Mouse (Mus musculus): ENCODE results near the gene Cd2ap. TPM values are rescaled to one million over a fixed set of nuclear protein-coding genes. Genes with fewer than 3 reads are reported as not detected.
"Not testable (repeated sequence)": the region's sequence is repeated elsewhere in the genome, so short reads cannot be mapped to it uniquely, and the experiment has no call there.

The Cd2ap gene
- total RNA-seq (2017), result 29.4 and 39.0 TPM in 2 replicates

- ATAC-seq (replicated peaks in 1 of 2; ENCODE audit: insufficient read depth in 1 of 2, low FRiP score in 2 of 2, low TSS enrichment in 1 of 2, low read depth in 1 of 2, poor library complexity in 2 of 2, severe bottlenecking in 2 of 2), result peak; percentile 68 to 84
These were observed at the start of gene Cd2ap for GRCm38 (mm10) chr17:42876001-42876903. Gene Cd2ap, minus strand, starts transcription at chr17:42876665.

- no peak for ATAC-seq (replicated peaks in 1 of 2; ENCODE audit: insufficient read depth in 1 of 2, low FRiP score in 2 of 2, low TSS enrichment in 1 of 2, low read depth in 1 of 2, poor library complexity in 2 of 2, severe bottlenecking in 2 of 2)
These were observed 48.3 kb upstream of the Cd2ap start for GRCm38 (mm10) chr17:42924731-42925130.

- ATAC-seq (replicated peaks in 1 of 2; ENCODE audit: insufficient read depth in 1 of 2, low FRiP score in 2 of 2, low TSS enrichment in 1 of 2, low read depth in 1 of 2, poor library complexity in 2 of 2, severe bottlenecking in 2 of 2), result no peak
These were observed 42.3 kb upstream of the Cd2ap start for GRCm38 (mm10) chr17:42918810-42919209.

GRCm38 (mm10) chr17:42914726-42915125 is 38.3 kb upstream of the Cd2ap start:
- no peak for ATAC-seq (replicated peaks in 1 of 2; ENCODE audit: insufficient read depth in 1 of 2, low FRiP score in 2 of 2, low TSS enrichment in 1 of 2, low read depth in 1 of 2, poor library complexity in 2 of 2, severe bottlenecking in 2 of 2)

GRCm38 (mm10) chr17:42912193-42912592 is 35.7 kb upstream of the Cd2ap start:
- ATAC-seq (replicated peaks in 1 of 2; ENCODE audit: insufficient read depth in 1 of 2, low FRiP score in 2 of 2, low TSS enrichment in 1 of 2, low read depth in 1 of 2, poor library complexity in 2 of 2, severe bottlenecking in 2 of 2), result 0 out of 4 replicates have a peak, but pooled peaks of 1 of the 2 experiments have one; percentile 29

- ATAC-seq (replicated peaks in 1 of 2; ENCODE audit: insufficient read depth in 1 of 2, low FRiP score in 2 of 2, low TSS enrichment in 1 of 2, low read depth in 1 of 2, poor library complexity in 2 of 2, severe bottlenecking in 2 of 2), result no peak
These were observed 34.0 kb upstream of the Cd2ap start for GRCm38 (mm10) chr17:42910476-42910875.

GRCm38 (mm10) chr17:42909376-42909775 is 32.9 kb upstream of the Cd2ap start:
- no peak for ATAC-seq (replicated peaks in 1 of 2; ENCODE audit: insufficient read depth in 1 of 2, low FRiP score in 2 of 2, low TSS enrichment in 1 of 2, low read depth in 1 of 2, poor library complexity in 2 of 2, severe bottlenecking in 2 of 2)

- ATAC-seq (replicated peaks in 1 of 2; ENCODE audit: insufficient read depth in 1 of 2, low FRiP score in 2 of 2, low TSS enrichment in 1 of 2, low read depth in 1 of 2, poor library complexity in 2 of 2, severe bottlenecking in 2 of 2), result no peak
These were observed 32.4 kb upstream of the Cd2ap start for GRCm38 (mm10) chr17:42908744-42909370.

GRCm38 (mm10) chr17:42908136-42908535 is 31.7 kb upstream of the Cd2ap start:
- ATAC-seq (replicated peaks in 1 of 2; ENCODE audit: insufficient read depth in 1 of 2, low FRiP score in 2 of 2, low TSS enrichment in 1 of 2, low read depth in 1 of 2, poor library complexity in 2 of 2, severe bottlenecking in 2 of 2), result no peak

GRCm38 (mm10) chr17:42906456-42906855 is 30.0 kb upstream of the Cd2ap start:
- not testable (repeated sequence) for ATAC-seq (replicated peaks in 1 of 2; ENCODE audit: insufficient read depth in 1 of 2, low FRiP score in 2 of 2, low TSS enrichment in 1 of 2, low read depth in 1 of 2, poor library complexity in 2 of 2, severe bottlenecking in 2 of 2)

- ATAC-seq (replicated peaks in 1 of 2; ENCODE audit: insufficient read depth in 1 of 2, low FRiP score in 2 of 2, low TSS enrichment in 1 of 2, low read depth in 1 of 2, poor library complexity in 2 of 2, severe bottlenecking in 2 of 2), result no peak
These were observed 29.5 kb upstream of the Cd2ap start for GRCm38 (mm10) chr17:42905919-42906318.

GRCm38 (mm10) chr17:42900795-42901194 is 24.3 kb upstream of the Cd2ap start:
- ATAC-seq (replicated peaks in 1 of 2; ENCODE audit: insufficient read depth in 1 of 2, low FRiP score in 2 of 2, low TSS enrichment in 1 of 2, low read depth in 1 of 2, poor library complexity in 2 of 2, severe bottlenecking in 2 of 2), result no peak

- peak; percentile 68 to 75 for ATAC-seq (replicated peaks in 1 of 2; ENCODE audit: insufficient read depth in 1 of 2, low FRiP score in 2 of 2, low TSS enrichment in 1 of 2, low read depth in 1 of 2, poor library complexity in 2 of 2, severe bottlenecking in 2 of 2)
These were observed 10.8 kb upstream of the Cd2ap start for GRCm38 (mm10) chr17:42887282-42887707.

- ATAC-seq (replicated peaks in 1 of 2; ENCODE audit: insufficient read depth in 1 of 2, low FRiP score in 2 of 2, low TSS enrichment in 1 of 2, low read depth in 1 of 2, poor library complexity in 2 of 2, severe bottlenecking in 2 of 2), result no peak
These were observed 8.6 kb upstream of the Cd2ap start for GRCm38 (mm10) chr17:42885091-42885501.

GRCm38 (mm10) chr17:42884382-42884781 is 7.9 kb upstream of the Cd2ap start:
- ATAC-seq (replicated peaks in 1 of 2; ENCODE audit: insufficient read depth in 1 of 2, low FRiP score in 2 of 2, low TSS enrichment in 1 of 2, low read depth in 1 of 2, poor library complexity in 2 of 2, severe bottlenecking in 2 of 2), result no peak

GRCm38 (mm10) chr17:42883769-42884168 is 7.3 kb upstream of the Cd2ap start:
- ATAC-seq (replicated peaks in 1 of 2; ENCODE audit: insufficient read depth in 1 of 2, low FRiP score in 2 of 2, low TSS enrichment in 1 of 2, low read depth in 1 of 2, poor library complexity in 2 of 2, severe bottlenecking in 2 of 2), result no peak

- no peak for ATAC-seq (replicated peaks in 1 of 2; ENCODE audit: insufficient read depth in 1 of 2, low FRiP score in 2 of 2, low TSS enrichment in 1 of 2, low read depth in 1 of 2, poor library complexity in 2 of 2, severe bottlenecking in 2 of 2)
These were observed 6.8 kb upstream of the Cd2ap start for GRCm38 (mm10) chr17:42883315-42883714.

GRCm38 (mm10) chr17:42882873-42883272 is 6.4 kb upstream of the Cd2ap start:
- ATAC-seq (replicated peaks in 1 of 2; ENCODE audit: insufficient read depth in 1 of 2, low FRiP score in 2 of 2, low TSS enrichment in 1 of 2, low read depth in 1 of 2, poor library complexity in 2 of 2, severe bottlenecking in 2 of 2), result no peak
